Mouse (Mus musculus) CH12.LX (cell line): ENCODE results near the gene Aurkb.

Experiments
- CTCF ChIP-seq, 2 experiments: IDR thresholded peaks in 1 of 2; conservative IDR thresholded peaks in 1 of 2; 2 replicates each; pipeline ENCODE4 v1.5.1; 2011 to 2012; ENCODE audit warnings: low read depth in 2 of 2, low read length in 2 of 2, improper control_type of control experiment in 1 of 2, inconsistent platforms in 1 of 2, mild to moderate bottlenecking in 1 of 2, moderate library complexity in 1 of 2
- E2F4 ChIP-seq: IDR thresholded peaks from 2 replicates; pipeline ENCODE4 v1.6.1; 2011; ENCODE audit warnings: low read depth, low read length, improper control_type of control experiment; ENCODE audit not compliant: insufficient replicate concordance
- HCFC1 ChIP-seq: IDR thresholded peaks from 2 replicates; pipeline ENCODE4 v1.6.1; 2012; ENCODE audit warnings: low read depth, mild to moderate bottlenecking, inconsistent platforms, low read length, improper control_type of control experiment
- MAFK ChIP-seq: IDR thresholded peaks from 2 replicates; pipeline ENCODE4 v1.6.1; 2011; ENCODE audit warnings: low read length, improper control_type of control experiment; ENCODE audit not compliant: insufficient replicate concordance
- MEF2A ChIP-seq: IDR thresholded peaks from 2 replicates; pipeline ENCODE4 v1.6.1; 2014; ENCODE audit warnings: low read depth, mild to moderate bottlenecking, inconsistent platforms, low read length, improper control_type of control experiment, borderline replicate concordance
- NRF1 ChIP-seq: IDR thresholded peaks from 2 replicates; pipeline ENCODE4 v1.6.1; 2014; ENCODE audit warnings: low read depth, mild to moderate bottlenecking, inconsistent platforms, low read length, improper control_type of control experiment, moderate library complexity
- POLR2A ChIP-seq: IDR thresholded peaks from 2 replicates; pipeline ENCODE4 v1.6.1; 2011; ENCODE audit warnings: low read depth, mild to moderate bottlenecking, improper control_type of control experiment, low read length
- SIN3A ChIP-seq: IDR thresholded peaks from 2 replicates; pipeline ENCODE4 v1.6.1; 2012; ENCODE audit warnings: low read length, improper control_type of control experiment, inconsistent platforms
- TBP ChIP-seq: conservative IDR thresholded peaks from 2 replicates; pipeline ENCODE4 v1.6.1; 2011; ENCODE audit warnings: low read depth, low read length, improper control_type of control experiment
- UBTF ChIP-seq: IDR thresholded peaks from 2 replicates; pipeline ENCODE4 v1.6.1; 2012; ENCODE audit warnings: low read depth, mild to moderate bottlenecking, inconsistent platforms, low read length, improper control_type of control experiment, moderate library complexity
- ZKSCAN1 ChIP-seq: IDR thresholded peaks from 2 replicates; pipeline ENCODE4 v1.6.1; 2012; ENCODE audit warnings: low read depth, inconsistent platforms, low read length, improper control_type of control experiment, borderline replicate concordance
- ZMIZ1 ChIP-seq: IDR thresholded peaks from 2 replicates; pipeline ENCODE4 v1.6.1; 2012; ENCODE audit warnings: low read depth, mild to moderate bottlenecking, inconsistent platforms, low read length, improper control_type of control experiment

GRCm38 (mm10) chr11:69026562-69026961 is 18.9 kb upstream of the Aurkb start:
- no peak for TF ChIP-seq CTCF (conservative IDR thresholded peaks at IDR 0.05 in 1 of 2, IDR thresholded peaks at IDR 0.05 in 1 of 2; ENCODE audit: low read depth in 2 of 2, low read length in 2 of 2)
- TF ChIP-seq ZMIZ1: no peak
- no peak for TF ChIP-seq ZKSCAN1
- no peak for TF ChIP-seq MEF2A
- TF ChIP-seq SIN3A: no peak
- no peak for TF ChIP-seq HCFC1
- TF ChIP-seq TBP: no peak
- no peak for TF ChIP-seq E2F4
- no peak for TF ChIP-seq NRF1
- no peak for TF ChIP-seq MAFK
- no peak for TF ChIP-seq POLR2A
- TF ChIP-seq UBTF: no peak
